Mouse (Mus musculus) adrenal gland, postnatal 25 days (tissue): ENCODE results near the gene Fbxo2. TPM values are rescaled to one million over a fixed set of nuclear protein-coding genes. Genes with fewer than 3 reads are reported as not detected.

Experiments
- DNase-seq: peaks from one replicate; pipeline ENCODE4 v3.0.0; 2021; ENCODE audit warnings: mixed read lengths
- total RNA-seq: library from RNA; stranded (reverse); gene quantifications from 2 replicates; pipeline ENCODE4 v1.2.3, GENCODE M21; 2021

Fbxo2 gene
- total RNA-seq, 1 experiment from 2014 or later = 4.5 TPM

- no peak for DNase-seq
Measured at GRCm38 (mm10) chr4:148143721-148144120, 16.7 kb upstream of the Fbxo2 start.

- no peak for DNase-seq
Measured at GRCm38 (mm10) chr4:148147714-148148113, 12.7 kb upstream of the Fbxo2 start.

- DNase-seq = no peak
Measured at GRCm38 (mm10) chr4:148149540-148149939, 10.9 kb upstream of the Fbxo2 start.

GRCm38 (mm10) chr4:148150242-148150641 lies 10.2 kb upstream of the Fbxo2 start:
- no peak for DNase-seq

DNA sequence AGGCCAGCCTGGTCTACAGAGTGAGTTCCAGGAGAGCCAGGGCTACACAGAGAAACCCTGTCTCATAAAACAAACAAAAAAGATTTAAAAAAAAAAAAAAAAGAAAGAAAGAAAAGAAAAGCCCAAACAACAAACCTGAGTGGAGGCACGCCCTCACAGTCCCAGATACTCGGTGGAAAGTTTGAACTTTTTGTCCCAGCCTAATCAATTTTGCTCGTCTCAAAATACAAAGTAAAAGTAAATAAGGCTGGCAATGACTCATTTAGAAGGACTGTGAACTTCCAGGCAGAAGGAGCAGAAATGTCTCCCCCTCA lies 9.5 kb upstream of the Fbxo2 start:
- DNase-seq = no peak

DNA sequence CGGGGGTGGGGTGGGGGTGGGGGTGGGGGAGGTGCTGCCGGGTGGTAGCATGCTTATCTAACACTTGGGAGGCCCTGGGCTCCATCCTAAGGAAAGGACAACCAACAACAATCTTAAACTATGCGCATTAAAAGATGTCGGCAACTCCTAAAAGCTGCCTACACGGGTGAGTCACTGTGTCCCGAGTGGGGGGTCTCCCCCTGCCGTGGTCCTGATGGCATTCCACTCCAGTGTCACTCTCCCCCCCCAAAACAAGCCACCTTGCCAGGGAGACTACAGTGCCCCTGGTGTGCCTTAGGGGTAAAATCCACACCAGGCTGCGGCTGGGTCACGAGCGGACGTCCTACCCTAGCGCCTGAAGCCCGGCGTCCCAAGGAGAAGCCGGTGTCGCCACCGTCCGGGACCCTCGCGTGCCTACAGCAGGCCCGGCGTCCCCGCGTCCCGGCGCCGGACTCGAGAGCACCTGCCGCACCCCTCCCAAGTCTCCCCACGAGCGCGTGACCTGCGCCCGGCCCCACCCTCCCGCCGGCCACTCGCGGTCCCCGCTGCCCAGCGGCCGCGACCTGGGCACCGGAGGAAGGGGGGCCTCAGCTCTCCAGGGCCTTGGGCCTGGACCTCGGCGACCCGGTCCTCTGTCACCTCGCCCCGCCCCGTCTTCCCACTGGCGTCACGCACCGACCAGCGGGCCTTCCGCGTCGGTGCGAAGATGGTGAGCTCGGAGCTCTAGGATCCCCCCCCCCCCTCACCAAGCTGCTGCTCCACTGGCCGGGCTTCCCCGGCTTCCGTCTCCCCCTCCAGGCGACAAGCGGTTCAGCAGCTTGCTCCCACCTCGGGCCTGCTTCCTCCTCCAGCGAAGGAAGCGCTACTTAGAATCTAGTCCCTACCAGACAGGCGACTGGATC lies 8.9 kb upstream of the Fbxo2 start, which contains the start of gene Fbxo6:
Fbxo6 (minus strand) TSS at position 874 of the 902 bp plus-strand sequence.
- DNase-seq = peak; percentile 87

DNA sequence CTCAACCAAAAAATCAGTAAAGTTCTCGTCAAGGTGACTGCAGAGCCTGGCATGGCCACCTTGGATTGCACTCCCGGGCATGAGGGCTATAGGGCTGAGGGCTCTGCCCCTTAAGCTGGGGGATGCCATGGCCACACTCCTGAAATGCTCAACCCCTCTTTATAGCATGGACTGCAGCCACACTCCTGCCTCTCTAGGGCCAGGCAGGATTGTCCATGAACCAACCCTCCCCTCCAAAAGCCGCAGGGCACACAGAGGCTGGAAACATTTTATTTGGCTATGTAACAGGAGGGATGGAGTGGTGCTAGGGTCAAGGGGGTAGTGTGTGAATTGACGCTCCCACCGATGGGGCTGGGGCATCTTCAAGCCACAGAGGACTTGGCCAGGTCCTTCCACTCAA lies 7.9 kb upstream of the Fbxo2 start:
- no peak for DNase-seq

- no peak for DNase-seq
Measured at GRCm38 (mm10) chr4:148154006-148154405, 6.4 kb upstream of the Fbxo2 start.

DNA sequence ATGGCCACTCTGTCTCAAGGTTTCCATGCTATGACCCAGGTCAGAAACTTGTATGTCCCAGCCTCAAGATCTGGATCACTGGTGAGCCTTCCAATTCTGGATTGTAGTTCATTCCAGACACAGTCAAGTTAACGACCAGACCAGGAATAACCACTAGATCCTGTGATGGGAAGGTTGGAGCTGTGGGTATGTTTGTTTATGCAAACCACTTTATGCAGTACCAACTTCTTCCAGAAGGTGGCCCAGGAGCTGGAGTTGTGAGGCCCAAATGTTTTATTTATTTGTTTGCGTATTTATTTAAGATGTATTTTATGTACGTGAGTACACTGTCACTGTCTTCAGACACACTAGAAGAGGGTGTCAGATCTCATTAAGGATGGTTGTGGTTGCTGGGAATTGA lies 5.4 kb upstream of the Fbxo2 start:
- no peak for DNase-seq

- DNase-seq = no peak
Measured at GRCm38 (mm10) chr4:148158436-148159348, 1.7 kb upstream of the Fbxo2 start.

DNA sequence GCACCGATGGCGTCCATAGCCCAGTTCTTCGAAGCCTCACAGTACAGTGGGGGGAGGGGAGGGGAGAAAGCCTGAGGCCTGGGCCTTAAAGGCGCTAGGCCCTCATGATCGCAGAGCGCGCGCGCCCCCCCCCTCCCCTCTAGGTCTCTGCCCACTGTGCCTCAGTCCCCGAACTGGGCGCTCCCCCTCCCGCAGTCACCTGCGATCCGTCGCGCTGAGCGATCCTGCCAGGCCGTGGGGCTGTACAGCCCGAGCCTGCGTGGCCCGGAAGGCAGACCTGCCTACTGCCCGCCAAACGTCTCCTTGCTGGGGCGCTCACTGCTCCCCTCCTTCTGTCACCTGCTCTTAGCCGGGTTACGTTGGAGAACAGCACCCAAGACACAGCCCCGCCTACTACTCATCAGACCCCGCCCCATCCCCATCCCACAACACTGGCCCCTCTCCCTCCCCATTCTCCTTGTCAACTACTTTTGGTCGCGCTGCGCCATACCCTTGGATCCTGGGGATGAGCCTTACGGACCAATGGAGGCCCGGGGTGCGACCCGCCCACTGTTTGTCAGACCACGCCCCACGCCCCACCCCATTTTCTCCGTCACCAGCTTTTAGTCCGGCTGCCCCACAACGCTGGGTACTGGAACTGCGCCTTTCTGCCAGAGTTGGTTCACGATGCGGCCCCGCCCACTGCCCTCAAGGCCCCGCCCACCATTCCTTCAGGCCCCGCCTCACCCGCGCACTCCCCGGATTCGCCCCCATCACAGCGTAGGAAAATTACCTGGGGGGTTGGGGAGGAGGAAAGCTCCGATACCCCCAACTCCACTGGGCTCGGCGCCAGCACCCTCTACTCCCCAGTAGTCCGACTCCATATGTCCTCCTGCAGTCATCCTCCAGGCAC lies 631 bp upstream of the Fbxo2 start:
- DNase-seq = peak; percentile 94

- peak; percentile 82 for DNase-seq
Measured at GRCm38 (mm10) chr4:148164002-148164439, 3.6 kb downstream of the Fbxo2 start.

- DNase-seq = no peak
Measured at GRCm38 (mm10) chr4:148164461-148164860, 4.0 kb downstream of the Fbxo2 start.

GRCm38 (mm10) chr4:148165551-148165950 lies 5.1 kb downstream of the Fbxo2 start:
- DNase-seq = no peak

- DNase-seq = no peak
Measured at GRCm38 (mm10) chr4:148166431-148166830, 6.0 kb downstream of the Fbxo2 start.

DNA sequence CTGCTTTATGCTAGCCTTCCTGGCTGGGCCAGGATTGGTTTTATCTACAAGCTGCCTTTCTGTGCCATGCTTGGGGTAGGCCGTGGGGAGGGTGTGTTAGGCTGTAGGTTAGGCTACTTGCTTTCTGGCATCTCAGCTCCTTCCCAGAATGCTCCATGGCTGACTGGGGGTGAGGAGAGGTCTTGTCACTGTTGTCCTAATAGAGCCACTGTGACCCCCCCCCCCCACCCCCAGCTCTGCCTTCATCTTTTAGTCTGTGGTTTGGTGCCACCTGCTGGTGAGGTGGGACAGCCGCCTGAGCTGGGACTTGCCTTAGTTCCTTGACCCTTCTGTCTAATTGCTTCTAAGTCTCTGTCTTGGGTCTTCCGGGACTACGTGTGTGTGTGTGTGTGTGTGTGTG lies 6.6 kb downstream of the Fbxo2 start:
- peak; percentile 74 for DNase-seq

- DNase-seq = peak; percentile 69
Measured at GRCm38 (mm10) chr4:148168287-148168686, 7.9 kb downstream of the Fbxo2 start.

DNA sequence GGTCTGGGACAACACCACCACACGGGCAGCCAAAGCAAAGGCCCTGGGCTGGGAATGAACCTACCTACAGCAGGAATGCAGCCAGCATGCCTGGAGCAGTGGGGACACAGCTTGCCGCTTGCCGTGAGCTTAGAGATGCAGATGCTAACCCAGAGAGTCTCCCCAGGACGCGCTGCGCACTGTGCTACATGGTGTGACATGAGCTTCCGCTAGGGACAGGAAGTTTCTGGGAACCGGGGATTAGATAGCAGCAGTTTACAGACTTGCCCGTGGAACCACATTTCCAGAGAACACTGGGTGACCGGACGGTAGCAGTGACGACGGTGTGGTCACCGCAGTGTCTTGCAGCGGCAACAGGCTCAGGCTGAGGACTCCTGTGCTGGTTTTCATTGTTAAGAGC lies 9.2 kb downstream of the Fbxo2 start:
- no peak for DNase-seq

DNA sequence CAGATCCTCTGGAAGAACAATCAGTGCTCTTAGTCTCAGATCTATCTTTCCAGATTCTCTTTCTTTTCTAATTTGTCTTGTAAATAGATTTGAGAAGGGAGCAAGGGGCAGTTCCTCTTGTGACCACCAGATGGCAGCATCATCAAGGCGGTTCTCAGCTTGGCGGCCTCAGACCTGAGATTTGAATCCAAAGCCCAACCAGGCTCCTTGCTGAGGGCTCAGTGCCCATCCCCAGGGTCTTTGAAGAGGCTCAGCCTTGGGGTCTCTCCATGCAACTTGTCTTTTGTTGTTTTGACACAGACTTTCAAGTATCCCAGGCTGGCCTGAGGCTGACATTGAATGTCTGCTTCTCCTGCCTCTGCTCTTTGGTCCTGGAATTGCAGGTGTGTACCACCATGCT lies 10.4 kb downstream of the Fbxo2 start:
- peak; percentile 46 for DNase-seq

GRCm38 (mm10) chr4:148171261-148171660 lies 10.8 kb downstream of the Fbxo2 start:
- no peak for DNase-seq

- DNase-seq = no peak
Measured at GRCm38 (mm10) chr4:148173811-148174494, 13.5 kb downstream of the Fbxo2 start.

- DNase-seq = no peak
Measured at GRCm38 (mm10) chr4:148174495-148174862, 14.1 kb downstream of the Fbxo2 start.
